Mouse (Mus musculus) stomach, postnatal 0 days (tissue): ENCODE measurements around the gene Pigw. TPM values are rescaled to one million over a fixed set of nuclear protein-coding genes. Genes with fewer than 3 reads are reported as not detected.

Experiments used
- ATAC-seq: fragments of 200-750 bp; cut with Nextera tagmentation; 2 replicates; pipeline ENCODE4 v1.8.0; 2017; ENCODE audit not compliant: low FRiP score, low TSS enrichment
- DNase-seq: peaks from one replicate; pipeline ENCODE4 v3.0.0-alpha.2; 2016; ENCODE audit warnings: low spot score
- H3K27ac ChIP-seq: fragments of 300-500 bp; sonication (generic); replicated peaks from 2 replicates; pipeline ENCODE4 v1.5.1; 2014; ENCODE audit warnings: mild to moderate bottlenecking, control low read depth
- H3K27me3 ChIP-seq: fragments of 300-500 bp; sonication (generic); 2 replicates; pipeline ENCODE4 v1.6.1; 2014; ENCODE audit warnings: low read length; ENCODE audit not compliant: control insufficient read depth, insufficient read depth
- H3K36me3 ChIP-seq: fragments of 300-500 bp; sonication (generic); 2 replicates; pipeline ENCODE4 v1.6.1; 2014; ENCODE audit warnings: low read length, mixed read lengths; ENCODE audit not compliant: control insufficient read depth, insufficient read depth
- H3K4me1 ChIP-seq: fragments of 300-500 bp; sonication (generic); replicated peaks from 2 replicates; pipeline ENCODE4 v1.6.1; 2014; ENCODE audit warnings: antibody characterized with exemption; ENCODE audit not compliant: control insufficient read depth, insufficient read depth
- H3K4me2 ChIP-seq: fragments of 300-500 bp; sonication (generic); replicated peaks from 2 replicates; pipeline ENCODE4 v1.6.1; 2014; ENCODE audit warnings: low read depth, mild to moderate bottlenecking, control low read depth, moderate library complexity
- H3K4me3 ChIP-seq: fragments of 300-500 bp; sonication (generic); 2 replicates; pipeline ENCODE4 v1.5.1; 2014; ENCODE audit warnings: low read depth, low read length, control low read depth
- H3K9ac ChIP-seq: fragments of 300-500 bp; sonication (generic); 2 replicates; pipeline ENCODE4 v1.6.1; 2014; ENCODE audit warnings: mild to moderate bottlenecking, low read length, control low read depth, mixed read lengths
- H3K9me3 ChIP-seq: fragments of 300-500 bp; sonication (generic); 2 replicates; pipeline ENCODE4 v1.6.1; 2016; ENCODE audit warnings: low read length; ENCODE audit not compliant: control insufficient read depth
- CTCF ChIP-seq: IDR thresholded peaks from 2 replicates; pipeline ENCODE4 v1.5.1; 2016; ENCODE audit warnings: antibody characterized with exemption, low read depth, mild to moderate bottlenecking, moderate library complexity
- EP300 ChIP-seq: optimal IDR thresholded peaks from 2 replicates; pipeline ENCODE3; 2016; ENCODE audit warnings: antibody characterized with exemption
- WGBS: fragments of 180-500 bp; shearing (Covaris S2); extraction: QIAGEN DNeasy Blood & Tissue Kit; methylation state at CpG from one replicate; pipeline ENCODE4 v1.1.7; 2014; 5-methylcytosine and 5-hydroxymethylcytosine counted together
- polyA plus RNA-seq: library from polyadenylated mRNA; unstranded; fragments of >200 nt; fragmentation: Nextera tagmentation; extraction: Ambion mirVana; gene quantifications from 2 replicates; pipeline ENCODE4 v1.2.1, GENCODE M21; 2015

Gene Pigw
- polyA plus RNA-seq, 1 experiment from 2014 or later, result 1.8 TPM

- DNase-seq, result no peak
- 6% methylated on average over 7 of the region's 7 CpGs for WGBS
- no peaks in the 10 kb centered on the region for H3K4me1 ChIP-seq
These were observed 11.3 kb downstream of the Pigw start for GRCm38 (mm10) chr11:84868786-84869259.

GRCm38 (mm10) chr11:84867586-84867985 lies 12.5 kb downstream of the Pigw start:
- Histone ChIP-seq H3K4me1 (no peaks in the 10 kb centered on the region), H3K9ac (no peak overlapping the region), H3K9me3 (no peaks in the 10 kb centered on the region), H3K4me2 (no peak overlapping the region), H3K36me3 (no peaks in the 10 kb centered on the region), H3K4me3 (no peak overlapping the region), H3K27ac (no peak overlapping the region), H3K27me3 (no peaks in the 10 kb centered on the region)
- ATAC-seq (no peak), DNase-seq (no peak)
- WGBS, result 63% methylated on average over 2 of the region's 2 CpGs
- TF ChIP-seq CTCF, result no peak
- TF ChIP-seq EP300, result no peak

More at GRCm38 (mm10) chr11:84868786-84869259, 11.3 kb downstream of the Pigw start:
- TF ChIP-seq CTCF (no peak), EP300 (no peak)
- H3K4me3 ChIP-seq, result peak overlapping the region; percentile 91
- H3K9ac ChIP-seq, result peak overlapping the region; percentile 97
- peak overlapping the region; percentile 88 for H3K4me2 ChIP-seq
- H3K27ac ChIP-seq, result peak overlapping the region; percentile 98
- no peak for ATAC-seq
- H3K9me3 ChIP-seq, result no peaks in the 10 kb centered on the region
- H3K36me3 ChIP-seq, result no peaks in the 10 kb centered on the region
- H3K27me3 ChIP-seq, result no peaks in the 10 kb centered on the region

GRCm38 (mm10) chr11:84865268-84865667 lies 14.8 kb downstream of the Pigw start:
- TF ChIP-seq EP300 (no peak), CTCF (no peak)
- Histone ChIP-seq H3K27ac (no peak overlapping the region), H3K27me3 (no peaks in the 10 kb centered on the region), H3K9ac (no peak overlapping the region), H3K4me2 (no peak overlapping the region), H3K4me1 (no peaks in the 10 kb centered on the region), H3K9me3 (no peaks in the 10 kb centered on the region), H3K36me3 (0 out of 2 replicates have a peak, but pooled peaks cover 2% of the 10 kb centered on the region), H3K4me3 (no peak overlapping the region)
- no peak for DNase-seq
- WGBS, result 44% methylated on average over 2 of the region's 2 CpGs
- no peak for ATAC-seq

- H3K36me3 ChIP-seq, result peaks cover 17% of the 10 kb centered on the region
- no peaks in the 10 kb centered on the region for H3K9me3 ChIP-seq
- ATAC-seq, result no peak
- no peak for DNase-seq
- WGBS, result 84% methylated on average over 6 of the region's 6 CpGs
- H3K4me3 ChIP-seq, result no peak overlapping the region
- H3K9ac ChIP-seq, result no peak overlapping the region
- no peaks in the 10 kb centered on the region for H3K4me1 ChIP-seq
- H3K4me2 ChIP-seq, result no peak overlapping the region
- TF ChIP-seq EP300, result no peak
- TF ChIP-seq CTCF, result no peak
- H3K27ac ChIP-seq, result no peak overlapping the region
- no peaks in the 10 kb centered on the region for H3K27me3 ChIP-seq
These were observed 24.8 kb downstream of the Pigw start for GRCm38 (mm10) chr11:84855285-84855684.

GRCm38 (mm10) chr11:84847475-84848090 lies 32.5 kb downstream of the Pigw start:
- Histone ChIP-seq H3K36me3 (peaks cover 8% of the 10 kb centered on the region), H3K4me3 (no peak overlapping the region), H3K4me2 (no peak overlapping the region), H3K27ac (no peak overlapping the region), H3K4me1 (no peaks in the 10 kb centered on the region), H3K9ac (no peak overlapping the region), H3K27me3 (no peaks in the 10 kb centered on the region), H3K9me3 (no peaks in the 10 kb centered on the region)
- TF ChIP-seq CTCF, result no peak
- no peak for TF ChIP-seq EP300
- no peak for DNase-seq
- 64% methylated on average over 7 of the region's 7 CpGs for WGBS
- ATAC-seq, result no peak

GRCm38 (mm10) chr11:84846741-84847474 lies 33.2 kb downstream of the Pigw start:
- Histone ChIP-seq H3K9me3 (no peaks in the 10 kb centered on the region), H3K27ac (no peak overlapping the region), H3K36me3 (peaks cover 8% of the 10 kb centered on the region), H3K9ac (no peak overlapping the region), H3K4me1 (no peaks in the 10 kb centered on the region), H3K27me3 (no peaks in the 10 kb centered on the region), H3K4me3 (no peak overlapping the region), H3K4me2 (no peak overlapping the region)
- no peak for ATAC-seq
- DNase-seq, result no peak
- no peak for TF ChIP-seq CTCF
- no peak for TF ChIP-seq EP300
- WGBS, result 97% methylated on average over 15 of the region's 15 CpGs
